Mouse (Mus musculus) kidney, postnatal 0 days (tissue): ENCODE measurements around the gene Ptprf. TPM values are rescaled to one million over a fixed set of nuclear protein-coding genes. Genes with fewer than 3 reads are reported as not detected.

Source experiments
- ATAC-seq: fragments of 200-750 bp; cut with Nextera tagmentation; replicated peaks from 2 replicates; pipeline ENCODE4 v1.8.0; 2017; ENCODE audit warnings: low read depth, moderate number of reproducible peaks, moderate TSS enrichment, moderate library complexity; ENCODE audit not compliant: low FRiP score
- DNase-seq: peaks from one replicate; pipeline ENCODE4 v3.0.0-alpha.2; 2016; ENCODE audit warnings: low spot score
- H3K27ac ChIP-seq: fragments of 300-500 bp; sonication (generic); 2 replicates; pipeline ENCODE4 v1.5.1; 2014; ENCODE audit warnings: mild to moderate bottlenecking
- H3K27me3 ChIP-seq: fragments of 300-500 bp; sonication (generic); 2 replicates; pipeline ENCODE4 v1.6.1; 2014; ENCODE audit warnings: low read length, mixed read lengths; ENCODE audit not compliant: insufficient read depth
- H3K36me3 ChIP-seq: fragments of 300-500 bp; sonication (generic); 2 replicates; pipeline ENCODE4 v1.6.1; 2014; ENCODE audit warnings: low read length, mixed read lengths; ENCODE audit not compliant: insufficient read depth
- H3K4me1 ChIP-seq: fragments of 300-500 bp; sonication (generic); replicated peaks from 2 replicates; pipeline ENCODE4 v1.6.1; 2014; ENCODE audit warnings: antibody characterized with exemption, low read length, mixed read lengths; ENCODE audit not compliant: insufficient read depth
- H3K4me2 ChIP-seq: fragments of 300-500 bp; sonication (generic); 2 replicates; pipeline ENCODE4 v1.6.1; 2014; ENCODE audit warnings: mild to moderate bottlenecking, low read length, moderate library complexity, mixed read lengths
- H3K4me3 ChIP-seq: fragments of 300-500 bp; sonication (generic); replicated peaks from 2 replicates; pipeline ENCODE4 v1.5.1; 2014; ENCODE audit warnings: low read depth, low read length
- H3K9ac ChIP-seq: fragments of 300-500 bp; sonication (generic); 2 replicates; pipeline ENCODE4 v1.6.1; 2014; ENCODE audit warnings: low read depth, low read length
- H3K9me3 ChIP-seq: fragments of 300-500 bp; sonication (generic); replicated peaks from 2 replicates; pipeline ENCODE4 v1.6.1; 2016; ENCODE audit warnings: low read length, inconsistent platforms, mixed read lengths
- CTCF ChIP-seq: IDR thresholded peaks from 2 replicates; pipeline ENCODE4 v1.5.1; 2016; ENCODE audit warnings: antibody characterized with exemption, low read depth, mild to moderate bottlenecking, moderate library complexity
- WGBS: fragments of 180-500 bp; shearing (Covaris S2); extraction: QIAGEN DNeasy Blood & Tissue Kit; methylation state at CpG from one replicate; pipeline ENCODE4 v1.1.7; 2014; 5-methylcytosine and 5-hydroxymethylcytosine counted together
- polyA plus RNA-seq: library from polyadenylated mRNA; unstranded; fragments of >200 nt; fragmentation: Nextera tagmentation; extraction: Ambion mirVana; gene quantifications from 2 replicates; pipeline ENCODE4 v1.2.1, GENCODE M21; 2015

The Ptprf gene
- polyA plus RNA-seq, 1 experiment from 2014 or later, result 34.0 TPM

DNA sequence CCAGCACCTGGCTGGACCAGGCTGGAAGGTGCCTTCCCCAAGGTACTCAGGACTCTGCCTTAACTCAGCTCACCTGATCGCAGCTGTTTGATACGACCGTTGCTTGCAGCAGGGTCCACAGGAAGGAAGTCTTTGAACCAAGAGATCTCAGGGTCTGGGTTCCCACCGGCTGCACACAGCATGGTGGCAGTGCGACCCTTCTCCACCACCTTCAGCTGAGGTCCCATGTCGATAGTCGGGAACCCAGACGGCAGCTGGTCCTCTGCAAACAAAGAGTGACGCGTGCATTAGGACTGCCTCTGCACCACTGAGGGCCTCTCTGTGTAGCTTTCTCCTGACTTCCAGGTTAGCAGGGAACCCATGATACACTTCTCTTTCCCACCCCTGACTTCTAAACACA is 33.8 kb downstream of the Ptprf start:
- peaks cover 24% of the 10 kb centered on the region for H3K4me1 ChIP-seq
- peaks cover 12% of the 10 kb centered on the region for H3K36me3 ChIP-seq
- no peak overlapping the region for H3K4me3 ChIP-seq
- H3K9ac ChIP-seq, result no peak overlapping the region
- 80% methylated on average over 10 of the region's 10 CpGs for WGBS
- DNase-seq (no peak), ATAC-seq (no peak)
- no peak overlapping the region for H3K27ac ChIP-seq
- TF ChIP-seq CTCF, result no peak
- H3K9me3 ChIP-seq, result no peaks in the 10 kb centered on the region
- no peaks in the 10 kb centered on the region for H3K27me3 ChIP-seq
- H3K4me2 ChIP-seq, result no peak overlapping the region

DNA sequence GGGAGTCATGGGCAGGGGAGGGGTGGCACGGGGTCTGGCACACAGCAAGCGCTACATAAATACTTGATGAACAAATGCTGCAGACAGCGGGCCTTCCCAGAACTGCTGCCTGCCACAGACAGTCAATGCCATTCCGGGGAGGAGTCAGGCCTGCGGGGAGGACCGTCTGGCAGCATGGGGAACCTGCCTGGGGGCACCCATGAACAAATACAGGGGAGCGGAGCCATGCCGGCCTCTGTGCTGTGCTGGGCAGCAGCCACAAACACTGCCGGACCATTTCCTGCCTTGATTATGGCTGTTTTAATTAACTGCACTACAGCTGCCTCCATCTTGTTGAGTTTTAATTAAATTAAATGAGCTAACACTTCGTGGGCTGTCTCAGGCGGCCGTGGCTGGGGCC is 35.0 kb downstream of the Ptprf start:
- Histone ChIP-seq H3K27me3 (no peaks in the 10 kb centered on the region), H3K4me2 (no peak overlapping the region), H3K9ac (no peak overlapping the region), H3K4me1 (peaks cover 16% of the 10 kb centered on the region), H3K36me3 (peaks cover 17% of the 10 kb centered on the region), H3K9me3 (no peaks in the 10 kb centered on the region), H3K27ac (no peak overlapping the region), H3K4me3 (no peak overlapping the region)
- no peak for ATAC-seq
- 67% methylated on average over 12 of the region's 12 CpGs for WGBS
- no peak for TF ChIP-seq CTCF
- no peak for DNase-seq

DNA sequence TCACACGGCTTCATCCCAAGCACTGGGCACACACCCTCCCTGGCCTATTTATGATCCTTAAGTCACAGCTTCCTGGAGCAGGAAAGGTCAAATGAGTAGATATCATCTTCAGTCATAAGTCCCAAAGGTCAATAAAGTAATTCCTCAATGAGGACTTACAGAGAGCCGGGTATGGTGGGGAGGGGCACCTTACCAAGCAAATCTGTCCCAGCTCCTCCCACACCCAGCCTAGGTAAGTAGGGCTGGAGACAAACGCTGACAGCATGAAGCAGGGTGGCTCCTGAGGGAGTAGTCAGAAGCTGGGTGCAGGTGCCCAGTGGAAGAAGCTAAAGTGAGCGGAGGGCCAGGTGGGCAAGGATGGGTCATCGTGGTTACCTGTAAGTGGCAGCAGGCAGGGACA is 36.3 kb downstream of the Ptprf start:
- ATAC-seq (no peak), DNase-seq (no peak)
- H3K27ac ChIP-seq, result no peak overlapping the region
- H3K4me1 ChIP-seq, result peaks cover 9% of the 10 kb centered on the region; the same call in 1 of the 2 replicates
- H3K36me3 ChIP-seq, result peaks cover 22% of the 10 kb centered on the region
- H3K9ac ChIP-seq, result no peak overlapping the region
- no peaks in the 10 kb centered on the region for H3K27me3 ChIP-seq
- WGBS, result 80% methylated on average over 5 of the region's 5 CpGs
- H3K4me2 ChIP-seq, result no peak overlapping the region
- TF ChIP-seq CTCF, result no peak
- no peak overlapping the region for H3K4me3 ChIP-seq
- no peaks in the 10 kb centered on the region for H3K9me3 ChIP-seq

DNA sequence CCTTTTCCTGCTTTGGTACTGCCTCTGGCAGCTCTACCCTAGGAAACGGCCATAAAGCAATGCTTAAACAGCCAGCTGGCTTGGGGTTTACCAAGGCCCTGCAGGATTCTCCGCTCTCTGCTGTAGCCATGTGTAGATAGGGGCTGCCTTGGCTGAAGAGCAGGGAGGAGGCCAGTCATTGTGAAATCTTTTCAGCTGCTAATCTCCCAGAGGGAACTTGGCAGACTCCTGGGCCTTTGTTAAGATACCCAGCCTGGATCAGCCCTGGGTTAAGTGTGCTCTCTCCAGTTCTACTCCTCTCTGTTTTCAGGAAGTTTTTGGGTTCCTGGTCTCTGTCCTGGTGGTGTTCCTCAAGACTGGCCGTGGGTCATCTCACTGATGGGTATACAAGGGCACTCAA is 43.9 kb downstream of the Ptprf start:
- Histone ChIP-seq H3K4me1 (0 out of 2 replicates have a peak, but pooled peaks cover 8% of the 10 kb centered on the region), H3K9me3 (no peaks in the 10 kb centered on the region), H3K36me3 (peaks cover 28% of the 10 kb centered on the region), H3K27me3 (no peaks in the 10 kb centered on the region), H3K9ac (no peak overlapping the region), H3K27ac (no peak overlapping the region), H3K4me2 (no peak overlapping the region), H3K4me3 (no peak overlapping the region)
- 88% methylated on average over 3 of the region's 3 CpGs for WGBS
- DNase-seq, result no peak
- no peak for ATAC-seq
- TF ChIP-seq CTCF, result no peak

DNA sequence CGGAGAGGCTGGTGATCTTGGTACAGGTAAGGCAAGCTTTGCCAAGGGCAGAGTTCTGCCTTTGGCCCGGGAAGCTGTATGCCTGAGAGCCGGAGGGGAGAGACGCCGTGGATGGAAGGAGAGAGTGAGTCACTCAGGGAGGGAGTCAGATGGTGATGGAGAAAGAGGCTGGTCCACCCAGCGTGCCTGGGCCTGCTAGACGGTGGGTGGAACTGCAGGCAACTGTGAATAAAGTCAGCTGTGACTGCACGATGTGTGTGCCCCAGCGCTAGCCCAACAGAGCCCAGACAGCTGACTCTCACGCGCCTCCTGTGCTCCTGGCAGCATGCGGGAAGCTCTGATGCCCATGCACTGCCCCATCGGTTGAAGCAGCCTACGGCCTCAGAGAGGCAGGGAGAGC is 45.4 kb downstream of the Ptprf start:
- no peaks in the 10 kb centered on the region for H3K27me3 ChIP-seq
- 0 out of 2 replicates have a peak, but pooled peaks cover 8% of the 10 kb centered on the region for H3K4me1 ChIP-seq
- 84% methylated on average over 14 of the region's 14 CpGs for WGBS
- TF ChIP-seq CTCF, result no peak
- H3K36me3 ChIP-seq, result peaks cover 23% of the 10 kb centered on the region
- DNase-seq (no peak), ATAC-seq (no peak)
- no peak overlapping the region for H3K9ac ChIP-seq
- no peak overlapping the region for H3K27ac ChIP-seq
- no peaks in the 10 kb centered on the region for H3K9me3 ChIP-seq
- no peak overlapping the region for H3K4me3 ChIP-seq
- no peak overlapping the region for H3K4me2 ChIP-seq

DNA sequence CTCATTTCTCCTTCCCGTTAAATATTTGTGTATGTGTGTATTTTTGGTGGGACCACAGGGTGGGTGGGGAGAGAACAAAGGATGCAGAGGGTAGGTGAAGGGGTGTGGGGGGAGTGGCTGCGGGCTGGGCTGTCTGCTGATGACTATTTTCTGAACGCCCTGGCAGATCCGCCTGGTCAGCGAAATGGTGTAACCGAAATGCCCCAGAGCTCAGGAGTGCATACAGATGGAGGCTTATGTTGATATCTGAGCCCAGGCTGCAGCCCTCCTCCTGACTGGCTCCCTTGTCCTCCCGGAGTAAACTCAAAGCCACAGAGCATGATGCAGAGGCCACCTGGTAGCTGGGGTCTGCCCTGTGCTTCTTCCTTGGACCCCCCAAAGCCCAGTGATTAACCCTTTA is 47.4 kb downstream of the Ptprf start:
- Histone ChIP-seq H3K36me3 (peaks cover 18% of the 10 kb centered on the region), H3K9ac (no peak overlapping the region), H3K4me2 (no peak overlapping the region), H3K4me3 (no peak overlapping the region), H3K27ac (peak overlapping the region; percentile 5; the same call in 1 of the 2 replicates), H3K9me3 (no peaks in the 10 kb centered on the region), H3K4me1 (no peaks in the 10 kb centered on the region), H3K27me3 (no peaks in the 10 kb centered on the region)
- 46% methylated on average over 7 of the region's 7 CpGs for WGBS
- TF ChIP-seq CTCF, result no peak
- ATAC-seq (0 out of 2 replicates have a peak, but pooled peaks have one; percentile 18), DNase-seq (peak; percentile 64)

DNA sequence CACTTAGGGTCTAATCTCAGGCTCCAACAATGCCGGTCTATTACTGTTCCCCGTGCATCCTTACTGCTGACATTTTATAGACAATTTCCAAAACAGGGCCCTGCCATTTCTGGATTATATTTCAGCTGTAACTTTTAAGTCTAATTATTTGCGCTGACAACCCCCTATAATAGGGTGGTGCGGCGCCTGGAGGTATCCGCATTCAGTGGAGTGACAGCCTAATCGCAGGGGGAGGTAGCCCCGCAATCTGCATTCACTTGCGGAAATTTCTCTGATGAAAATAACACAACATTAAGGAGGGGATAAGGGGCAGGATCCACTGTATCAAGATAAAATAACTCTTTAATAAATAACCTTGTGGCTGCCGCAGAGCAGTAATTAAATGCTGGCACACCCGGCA is 47.9 kb downstream of the Ptprf start:
- H3K27ac ChIP-seq, result no peak overlapping the region
- WGBS, result 63% methylated on average over 11 of the region's 11 CpGs
- ATAC-seq (no peak), DNase-seq (no peak)
- no peaks in the 10 kb centered on the region for H3K27me3 ChIP-seq
- H3K4me2 ChIP-seq, result no peak overlapping the region
- no peak for TF ChIP-seq CTCF
- peaks cover 18% of the 10 kb centered on the region for H3K36me3 ChIP-seq
- H3K4me1 ChIP-seq, result no peaks in the 10 kb centered on the region
- no peak overlapping the region for H3K4me3 ChIP-seq
- no peaks in the 10 kb centered on the region for H3K9me3 ChIP-seq
- H3K9ac ChIP-seq, result no peak overlapping the region
